Mouse (Mus musculus) hindbrain, postnatal 0 days (tissue): ENCODE data around the gene Brinp2. TPM values are rescaled to one million over a fixed set of nuclear protein-coding genes. Genes with fewer than 3 reads are reported as not detected.

ENCODE experiments used
- ATAC-seq: fragments of 200-750 bp; cut with Nextera tagmentation; 2 replicates; pipeline ENCODE4 v1.8.0; 2017; ENCODE audit warnings: mild to moderate bottlenecking, moderate TSS enrichment, moderate library complexity
- DNase-seq: peaks from one replicate; pipeline ENCODE4 v3.0.0-alpha.2; 2015; ENCODE audit warnings: low spot score
- H3K27ac ChIP-seq: fragments of 300-500 bp; sonication (generic); 2 replicates; pipeline ENCODE4 v1.5.1; 2014; ENCODE audit warnings: mild to moderate bottlenecking
- H3K27me3 ChIP-seq: fragments of 300-500 bp; sonication (generic); 2 replicates; pipeline ENCODE4 v1.6.1; 2014; ENCODE audit warnings: low read length, mixed read lengths; ENCODE audit not compliant: insufficient read depth
- H3K36me3 ChIP-seq: fragments of 300-500 bp; sonication (generic); 2 replicates; pipeline ENCODE4 v1.6.1; 2014; ENCODE audit warnings: low read length, mixed read lengths; ENCODE audit not compliant: insufficient read depth
- H3K4me1 ChIP-seq: fragments of 300-500 bp; sonication (generic); 2 replicates; pipeline ENCODE4 v1.6.1; 2014; ENCODE audit warnings: antibody characterized with exemption, low read length, mixed read lengths; ENCODE audit not compliant: insufficient read depth
- H3K4me2 ChIP-seq: fragments of 300-500 bp; sonication (generic); 2 replicates; pipeline ENCODE4 v1.6.1; 2014; ENCODE audit warnings: low read depth, mild to moderate bottlenecking, low read length, moderate library complexity, mixed read lengths
- H3K4me3 ChIP-seq: fragments of 300-500 bp; sonication (generic); 2 replicates; pipeline ENCODE4 v1.5.1; 2014; ENCODE audit warnings: low read length
- H3K9ac ChIP-seq: fragments of 300-500 bp; sonication (generic); replicated peaks from 2 replicates; pipeline ENCODE4 v1.6.1; 2014; ENCODE audit warnings: mild to moderate bottlenecking, low read length, moderate library complexity, mixed read lengths
- H3K9me3 ChIP-seq: fragments of 300-500 bp; sonication (generic); 2 replicates; pipeline ENCODE4 v1.6.1; 2016; ENCODE audit warnings: low read length, mixed read lengths
- CTCF ChIP-seq: IDR thresholded peaks from 2 replicates; pipeline ENCODE4 v1.5.1; 2016; ENCODE audit warnings: antibody characterized with exemption, control low read depth, low read depth
- WGBS: fragments of 180-500 bp; shearing (Covaris S2); extraction: QIAGEN DNeasy Blood & Tissue Kit; methylation state at CpG from one replicate; pipeline ENCODE4 v1.1.7; 2014; 5-methylcytosine and 5-hydroxymethylcytosine counted together
- polyA plus RNA-seq: library from polyadenylated mRNA; unstranded; fragments of >200 nt; fragmentation: Nextera tagmentation; extraction: Ambion mirVana; gene quantifications from 2 replicates; pipeline ENCODE4 v1.2.1, GENCODE M21; 2015
- total RNA-seq: library from RNA; depleted of rRNA; stranded (reverse); fragments of >200 nt; gene quantifications from 2 replicates; pipeline ENCODE4 v1.2.3, GENCODE M21; 2014; rRNA removed

Gene Brinp2
- total RNA-seq (47.6 and 48.4 TPM in 2 replicates), polyA plus RNA-seq (31.8 and 33.7 TPM in 2 replicates)

DNA sequence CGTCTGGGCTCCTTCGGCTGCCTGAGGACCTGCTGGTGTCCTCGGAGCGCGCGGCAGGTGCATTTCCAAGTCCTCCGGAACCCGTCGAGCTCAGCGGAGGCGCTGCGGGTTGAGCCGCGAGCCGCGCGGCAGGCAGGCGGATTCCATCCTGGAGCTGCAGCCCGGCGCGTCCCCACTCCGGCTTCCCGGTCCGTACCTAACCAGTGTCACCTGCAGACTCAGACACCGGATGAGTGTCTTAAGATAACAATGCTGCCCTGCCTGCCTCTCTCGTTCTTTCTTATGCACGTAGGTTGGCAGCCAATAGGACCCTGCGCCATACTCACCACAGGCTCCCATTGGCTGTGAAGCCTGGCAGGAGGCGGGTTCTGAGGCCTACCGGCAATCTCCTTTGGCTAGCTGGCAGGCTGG lies at the start of gene Brinp2:
Gene Brinp2, minus strand, starts transcription at position 276 of the 411 bp plus-strand sequence.
- Histone ChIP-seq H3K4me2 (peak within 1 kb of the TSS; percentile 60), H3K4me1 (0 out of 2 replicates have a peak, but pooled peaks cover 5% of the 10 kb centered on the region), H3K27me3 (no peaks in the 10 kb centered on the region), H3K36me3 (no peaks in the 10 kb centered on the region), H3K4me3 (peak within 1 kb of the TSS; percentile 69), H3K9ac (peak within 1 kb of the TSS; percentile 45), H3K27ac (peak within 1 kb of the TSS; percentile 72), H3K9me3 (no peaks in the 10 kb centered on the region)
- DNase-seq (peak; percentile 95), ATAC-seq (peak; percentile 98)
- no peak for TF ChIP-seq CTCF
- WGBS, result 0% methylated on average over 30 of the region's 30 CpGs

DNA sequence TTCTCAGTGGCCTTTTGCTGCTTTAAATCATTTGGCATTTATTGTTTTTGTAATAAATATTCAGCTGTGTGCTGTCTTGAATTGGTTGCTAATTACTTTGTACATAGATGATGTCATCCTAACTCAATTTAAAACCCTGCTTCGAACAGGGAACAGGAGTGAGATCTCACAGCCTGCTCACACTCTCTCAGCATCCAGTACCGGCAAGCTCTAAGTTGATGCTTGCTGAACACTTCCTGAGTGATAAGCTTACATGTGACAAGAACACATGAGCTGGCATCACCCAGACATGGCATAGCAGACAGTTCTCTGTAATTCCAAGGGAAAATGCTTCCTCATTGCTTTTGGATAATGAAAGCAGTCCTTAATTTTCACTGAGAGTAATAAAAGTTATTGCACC lies 44.8 kb upstream of the Brinp2 start:
- H3K4me3 ChIP-seq, result no peak overlapping the region
- H3K27ac ChIP-seq, result no peak overlapping the region
- no peak overlapping the region for H3K9ac ChIP-seq
- ATAC-seq (no peak), DNase-seq (no peak)
- no peaks in the 10 kb centered on the region for H3K9me3 ChIP-seq
- no peaks in the 10 kb centered on the region for H3K4me1 ChIP-seq
- H3K27me3 ChIP-seq, result no peaks in the 10 kb centered on the region
- WGBS, result 71% methylated on average over 2 of the region's 2 CpGs
- H3K4me2 ChIP-seq, result no peak overlapping the region
- TF ChIP-seq CTCF, result no peak
- H3K36me3 ChIP-seq, result no peaks in the 10 kb centered on the region

- no peaks in the 10 kb centered on the region for H3K4me1 ChIP-seq
- H3K4me2 ChIP-seq, result no peak overlapping the region
- no peak overlapping the region for H3K27ac ChIP-seq
- H3K4me3 ChIP-seq, result no peak overlapping the region
- ATAC-seq, result no peak
- no peaks in the 10 kb centered on the region for H3K9me3 ChIP-seq
- TF ChIP-seq CTCF, result no peak
- H3K9ac ChIP-seq, result no peak overlapping the region
- 88% methylated on average over 2 of the region's 2 CpGs for WGBS
- H3K36me3 ChIP-seq, result no peaks in the 10 kb centered on the region
- no peaks in the 10 kb centered on the region for H3K27me3 ChIP-seq
- DNase-seq, result no peak
Observed at GRCm38 (mm10) chr1:158397058-158397457, 40.9 kb upstream of the Brinp2 start.

- ATAC-seq (no peak), DNase-seq (no peak)
- no peaks in the 10 kb centered on the region for H3K9me3 ChIP-seq
- no peak overlapping the region for H3K4me2 ChIP-seq
- whole genome bisulfite sequencing, result 60% methylated on average over 4 of the region's 4 CpGs
- H3K27me3 ChIP-seq, result no peaks in the 10 kb centered on the region
- no peak for TF ChIP-seq CTCF
- no peaks in the 10 kb centered on the region for H3K4me1 ChIP-seq
- H3K4me3 ChIP-seq, result no peak overlapping the region
- no peak overlapping the region for H3K9ac ChIP-seq
- no peak overlapping the region for H3K27ac ChIP-seq
- H3K36me3 ChIP-seq, result no peaks in the 10 kb centered on the region
Observed at GRCm38 (mm10) chr1:158390693-158391092, 34.6 kb upstream of the Brinp2 start.

DNA sequence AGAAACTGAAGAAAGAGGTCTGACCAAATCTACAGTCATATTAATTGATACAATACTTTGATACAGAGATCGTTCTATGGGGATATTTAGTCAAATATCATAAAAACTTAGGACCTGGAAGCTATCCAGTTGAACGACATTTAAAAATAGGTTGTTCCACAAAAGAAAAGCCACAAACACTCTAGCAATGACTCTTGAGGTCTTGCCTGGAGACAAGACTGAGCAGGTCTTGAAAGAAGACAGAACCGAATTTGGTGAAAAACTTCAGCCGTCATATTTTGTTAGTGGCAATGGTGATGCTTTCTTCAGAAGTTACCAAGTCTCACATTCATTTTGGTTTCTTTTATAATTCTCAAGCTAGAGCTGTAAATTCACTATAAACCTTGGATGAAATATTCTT lies 32.9 kb upstream of the Brinp2 start:
- Histone ChIP-seq H3K9ac (no peak overlapping the region), H3K27ac (no peak overlapping the region), H3K9me3 (no peaks in the 10 kb centered on the region), H3K27me3 (no peaks in the 10 kb centered on the region), H3K4me3 (no peak overlapping the region), H3K36me3 (no peaks in the 10 kb centered on the region), H3K4me1 (no peaks in the 10 kb centered on the region), H3K4me2 (no peak overlapping the region)
- DNase-seq (no peak), ATAC-seq (no peak)
- WGBS, result 95% methylated on average over 4 of the region's 4 CpGs
- TF ChIP-seq CTCF, result no peak

GRCm38 (mm10) chr1:158386781-158387180 lies 30.7 kb upstream of the Brinp2 start:
- Histone ChIP-seq H3K36me3 (no peaks in the 10 kb centered on the region), H3K4me2 (no peak overlapping the region), H3K4me3 (no peak overlapping the region), H3K27ac (peak overlapping the region; percentile 27; the same call in 1 of the 2 replicates), H3K9ac (no peak overlapping the region), H3K4me1 (no peaks in the 10 kb centered on the region; the same call in 1 of the 2 replicates), H3K9me3 (no peaks in the 10 kb centered on the region), H3K27me3 (no peaks in the 10 kb centered on the region)
- DNase-seq (peak; percentile 28), ATAC-seq (no peak)
- no peak for TF ChIP-seq CTCF
- WGBS, result 13% methylated on average over 3 of the region's 3 CpGs

DNA sequence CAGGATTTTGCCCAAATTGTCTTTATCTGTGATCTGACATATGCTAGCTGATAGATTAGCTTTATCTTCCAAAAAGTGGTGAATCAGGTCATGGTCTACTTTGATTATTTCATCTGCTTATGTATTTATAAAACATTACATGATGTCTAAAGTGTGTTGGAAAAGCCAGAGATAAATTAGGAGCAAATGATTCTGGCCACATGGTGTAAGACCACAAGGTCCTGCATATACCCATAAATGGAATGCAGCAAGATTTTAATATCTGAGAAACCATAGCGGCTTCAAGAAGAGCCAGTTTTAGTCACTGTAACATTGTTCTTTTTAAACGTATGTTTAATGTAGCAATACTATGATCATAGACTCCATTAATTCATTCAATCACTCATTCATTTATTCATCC lies 29.2 kb upstream of the Brinp2 start:
- Histone ChIP-seq H3K4me2 (no peak overlapping the region), H3K9ac (no peak overlapping the region), H3K4me3 (no peak overlapping the region), H3K4me1 (no peaks in the 10 kb centered on the region; the same call in 1 of the 2 replicates), H3K27ac (no peak overlapping the region), H3K36me3 (no peaks in the 10 kb centered on the region), H3K9me3 (no peaks in the 10 kb centered on the region), H3K27me3 (no peaks in the 10 kb centered on the region)
- DNase-seq (no peak), ATAC-seq (no peak)
- TF ChIP-seq CTCF, result no peak
- WGBS, result 93% methylated on average over 2 of the region's 2 CpGs
